Comparison of ENCODE assay signal across 28 mouse cellular contexts in genomic region chr5:53118212-53118611, GRCm38 (mm10).
"Had no signal": no experiment of that assay in that cellular context is flagged by ENCODE, and none has a peak within 500 bp of the region (broad histone marks: within the 10 kb centered on the region; RNA-seq: fewer than 3 reads in every experiment).

No protein-coding gene starts in this region.

- DNase-seq: gastrocnemius, adult 2 months; gastrocnemius, postnatal 10 days; gastrocnemius, postnatal 25 days; heart, adult 18-20 months; heart, postnatal 14 days; heart, postnatal 36 days; kidney, adult 18-20 months; kidney, adult 8-10 months; kidney, postnatal 10 days; kidney, postnatal 25 days; kidney, postnatal 4 days; liver; liver, embryonic 13.5 days had no signal

- H3K4me2 ChIP-seq: heart, embryonic 11.5 days; heart, embryonic 13.5 days; heart, embryonic 15.5 days; hindbrain, embryonic 12.5 days; hindbrain, embryonic 14.5 days; intestine, embryonic 15.5 days; limb, embryonic 12.5 days; liver, embryonic 11.5 days; liver, embryonic 13.5 days; liver, embryonic 15.5 days had no signal

- H3K4me1 ChIP-seq: hindbrain, embryonic 12.5 days; intestine, embryonic 15.5 days; limb, embryonic 10.5 days; limb, embryonic 12.5 days; liver, embryonic 13.5 days; liver, embryonic 15.5 days had no signal

- ATAC-seq: hindbrain, embryonic 16.5 days; inflammation-experienced regulatory T-cells, adult 6 months; intestine, embryonic 15.5 days; intestine, postnatal 0 days had no signal

- H3K36me3 ChIP-seq: heart, embryonic 13.5 days; heart, embryonic 15.5 days; limb, embryonic 10.5 days; limb, embryonic 12.5 days; liver, embryonic 13.5 days; liver, embryonic 15.5 days had no signal

- H3K4me3 ChIP-seq: gastrocnemius, adult 2 months; heart, embryonic 13.5 days; heart, embryonic 15.5 days; hindbrain, embryonic 12.5 days; intestine, embryonic 15.5 days; layer of hippocampus, adult 2 months; left cerebral cortex, adult 2 months; limb, embryonic 10.5 days; limb, embryonic 12.5 days; liver, embryonic 13.5 days; liver, embryonic 15.5 days had no signal

- H3K9me3 ChIP-seq: heart, embryonic 15.5 days; hindbrain, embryonic 12.5 days; intestine, embryonic 15.5 days; limb, embryonic 10.5 days; liver, embryonic 13.5 days had no signal

- H3K27ac ChIP-seq: gastrocnemius, adult 2 months; heart, embryonic 13.5 days; heart, embryonic 15.5 days; hindbrain, embryonic 12.5 days; hindbrain, embryonic 14.5 days; intestine, embryonic 15.5 days; layer of hippocampus, adult 2 months; left cerebral cortex, adult 2 months; limb, embryonic 10.5 days; limb, embryonic 12.5 days; liver, embryonic 13.5 days; liver, embryonic 15.5 days had no signal

- H3K9ac ChIP-seq: heart, embryonic 13.5 days; heart, embryonic 15.5 days; hindbrain, embryonic 12.5 days; hindbrain, embryonic 14.5 days; intestine, embryonic 15.5 days; limb, embryonic 12.5 days; liver, embryonic 13.5 days; liver, embryonic 15.5 days had no signal

- H3K27me3 ChIP-seq: heart, embryonic 13.5 days; heart, embryonic 15.5 days; hindbrain, embryonic 12.5 days; intestine, embryonic 15.5 days; limb, embryonic 12.5 days; liver, embryonic 13.5 days; liver, embryonic 15.5 days had no signal
